Mouse (Mus musculus) limb, embryonic 15.5 days (tissue): ENCODE results near the gene Yy2. TPM values are rescaled to one million over a fixed set of nuclear protein-coding genes. Genes with fewer than 3 reads are reported as not detected.
A peak's percentile ranks its signal among the peaks of the same experiment; 100 is the strongest.

ENCODE experiments used
- ATAC-seq: fragments of 200-750 bp; cut with Nextera tagmentation; 2 replicates; pipeline ENCODE4 v1.8.0; 2017; ENCODE audit warnings: low read depth, moderate TSS enrichment; ENCODE audit not compliant: insufficient number of reproducible peaks, low FRiP score, low TSS enrichment
- H3K27ac ChIP-seq: fragments of 300-500 bp; sonication (generic); 2 replicates; pipeline ENCODE4 v1.5.1; 2015; ENCODE audit warnings: moderate library complexity, mild to moderate bottlenecking, inconsistent platforms
- H3K27me3 ChIP-seq: fragments of 300-500 bp; sonication (generic); 2 replicates; pipeline ENCODE4 v1.6.1; 2015; ENCODE audit warnings: inconsistent platforms
- H3K36me3 ChIP-seq: fragments of 300-500 bp; sonication (generic); 2 replicates; pipeline ENCODE4 v1.6.1; 2015; ENCODE audit warnings: inconsistent platforms
- H3K4me1 ChIP-seq: fragments of 300-500 bp; sonication (generic); 2 replicates; pipeline ENCODE4 v1.6.1; 2015; ENCODE audit warnings: inconsistent platforms
- H3K4me2 ChIP-seq: fragments of 300-500 bp; sonication (generic); 2 replicates; pipeline ENCODE4 v1.6.1; 2015; ENCODE audit warnings: mild to moderate bottlenecking, inconsistent platforms
- H3K4me3 ChIP-seq: fragments of 300-500 bp; sonication (generic); 2 replicates; pipeline ENCODE4 v1.5.1; 2015; ENCODE audit warnings: mild to moderate bottlenecking, inconsistent platforms
- H3K9ac ChIP-seq: fragments of 300-500 bp; sonication (generic); 2 replicates; pipeline ENCODE4 v1.6.1; 2015; ENCODE audit warnings: inconsistent platforms
- H3K9me3 ChIP-seq: fragments of 300-500 bp; sonication (generic); 2 replicates; pipeline ENCODE4 v1.6.1; 2016; ENCODE audit warnings: inconsistent platforms
- WGBS: fragments of 180-500 bp; shearing (Covaris S2); methylation state at CpG from one replicate; pipeline ENCODE4 v1.1.7; 2015; 5-methylcytosine and 5-hydroxymethylcytosine counted together
- polyA plus RNA-seq: library from polyadenylated mRNA; unstranded; fragments of >200 nt; fragmentation: Nextera tagmentation; extraction: Ambion mirVana; gene quantifications from 2 replicates; pipeline ENCODE4 v1.2.1, GENCODE M21; 2015

Yy2 gene
- polyA plus RNA-seq = 1.5 and 3.2 TPM in 2 replicates

DNA sequence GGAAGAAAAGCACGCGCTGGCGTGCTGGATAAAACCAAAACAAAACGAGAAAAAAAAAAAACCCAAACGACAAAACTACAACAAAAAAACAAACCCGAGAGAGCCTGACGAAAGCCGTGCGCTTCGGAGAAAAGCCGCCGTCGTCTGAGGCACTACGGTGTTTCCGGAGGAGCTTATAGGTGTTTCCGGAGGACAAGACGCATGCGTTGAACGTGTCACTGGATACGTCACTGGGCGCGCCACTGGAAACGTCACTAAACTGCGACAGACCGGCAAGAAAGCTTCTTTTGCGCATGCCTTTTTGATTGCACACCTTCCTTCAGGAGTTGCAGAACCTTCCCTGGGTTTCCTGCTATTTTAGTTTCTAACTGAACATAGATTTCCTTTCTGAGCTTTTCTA is at the start of gene Yy2:
Gene Yy2 (minus strand): TSS at position 146 of the 400 bp plus-strand sequence.
- peaks cover 8% of the 10 kb centered on the region for H3K36me3 ChIP-seq
- no peak within 1 kb of the TSS for H3K9ac ChIP-seq
- H3K4me2 ChIP-seq = no peak within 1 kb of the TSS
- H3K9me3 ChIP-seq = no peaks in the 10 kb centered on the region
- no peak within 1 kb of the TSS for H3K4me3 ChIP-seq
- no peaks in the 10 kb centered on the region for H3K27me3 ChIP-seq
- H3K27ac ChIP-seq = no peak within 1 kb of the TSS
- H3K4me1 ChIP-seq = no peaks in the 10 kb centered on the region
- ATAC-seq = no peak
- WGBS = 89% methylated on average over 26 of the region's 26 CpGs

DNA sequence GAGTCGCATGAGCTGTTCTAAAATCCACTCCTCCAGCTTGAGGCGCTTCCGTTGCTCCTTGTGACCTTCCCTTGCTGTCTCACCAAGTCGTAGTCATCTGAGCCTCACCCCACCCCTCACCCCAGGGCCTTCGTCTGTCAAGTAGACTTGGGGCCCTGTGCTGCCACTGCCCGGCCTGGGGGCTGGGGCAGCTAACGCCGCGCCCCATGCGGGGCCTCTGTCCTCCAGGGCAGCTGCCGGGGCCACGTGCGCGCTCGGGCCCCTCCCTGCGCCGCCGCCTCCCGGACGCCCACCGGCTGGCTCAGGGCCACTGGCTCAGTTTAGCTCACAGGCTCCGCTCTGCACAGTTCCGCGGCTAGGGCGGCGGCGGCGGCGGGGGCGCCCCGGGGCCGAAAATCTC is 44.1 kb upstream of the Yy2 start:
- 32% methylated on average over 32 of the region's 32 CpGs for WGBS
- Histone ChIP-seq H3K27me3 (no peaks in the 10 kb centered on the region), H3K27ac (no peak overlapping the region), H3K4me2 (peak overlapping the region; percentile 36), H3K9ac (no peak overlapping the region), H3K4me3 (no peak overlapping the region), H3K4me1 (no peaks in the 10 kb centered on the region), H3K9me3 (no peaks in the 10 kb centered on the region), H3K36me3 (no peaks in the 10 kb centered on the region)
- no peak for ATAC-seq

DNA sequence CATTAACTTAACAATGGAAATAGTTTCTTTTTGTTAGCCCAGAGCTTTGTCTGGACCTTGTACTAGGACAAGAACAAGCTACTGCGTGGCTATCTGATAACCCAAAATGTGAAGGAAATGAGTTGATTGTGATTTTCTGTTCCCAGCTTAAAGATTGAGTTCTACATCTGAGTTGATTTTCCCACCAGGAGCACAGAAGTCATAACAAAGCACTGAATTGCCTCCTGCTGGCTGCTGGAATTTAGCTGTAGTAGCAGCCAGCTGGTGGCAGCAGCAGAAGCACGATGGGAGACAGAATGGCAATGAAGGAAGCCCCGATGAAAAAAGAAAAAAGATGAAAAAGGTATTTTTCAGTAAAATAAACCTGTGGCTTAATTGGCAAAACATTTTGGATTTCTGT is 32.7 kb upstream of the Yy2 start:
- no peak for ATAC-seq
- H3K27ac ChIP-seq = no peak overlapping the region
- H3K9me3 ChIP-seq = no peaks in the 10 kb centered on the region
- no peaks in the 10 kb centered on the region; the same call in 1 of the 2 replicates for H3K4me1 ChIP-seq
- 16% methylated on average over 3 of the region's 3 CpGs for WGBS
- no peak overlapping the region for H3K9ac ChIP-seq
- no peak overlapping the region for H3K4me2 ChIP-seq
- no peak overlapping the region for H3K4me3 ChIP-seq
- H3K36me3 ChIP-seq = no peaks in the 10 kb centered on the region
- H3K27me3 ChIP-seq = no peaks in the 10 kb centered on the region

DNA sequence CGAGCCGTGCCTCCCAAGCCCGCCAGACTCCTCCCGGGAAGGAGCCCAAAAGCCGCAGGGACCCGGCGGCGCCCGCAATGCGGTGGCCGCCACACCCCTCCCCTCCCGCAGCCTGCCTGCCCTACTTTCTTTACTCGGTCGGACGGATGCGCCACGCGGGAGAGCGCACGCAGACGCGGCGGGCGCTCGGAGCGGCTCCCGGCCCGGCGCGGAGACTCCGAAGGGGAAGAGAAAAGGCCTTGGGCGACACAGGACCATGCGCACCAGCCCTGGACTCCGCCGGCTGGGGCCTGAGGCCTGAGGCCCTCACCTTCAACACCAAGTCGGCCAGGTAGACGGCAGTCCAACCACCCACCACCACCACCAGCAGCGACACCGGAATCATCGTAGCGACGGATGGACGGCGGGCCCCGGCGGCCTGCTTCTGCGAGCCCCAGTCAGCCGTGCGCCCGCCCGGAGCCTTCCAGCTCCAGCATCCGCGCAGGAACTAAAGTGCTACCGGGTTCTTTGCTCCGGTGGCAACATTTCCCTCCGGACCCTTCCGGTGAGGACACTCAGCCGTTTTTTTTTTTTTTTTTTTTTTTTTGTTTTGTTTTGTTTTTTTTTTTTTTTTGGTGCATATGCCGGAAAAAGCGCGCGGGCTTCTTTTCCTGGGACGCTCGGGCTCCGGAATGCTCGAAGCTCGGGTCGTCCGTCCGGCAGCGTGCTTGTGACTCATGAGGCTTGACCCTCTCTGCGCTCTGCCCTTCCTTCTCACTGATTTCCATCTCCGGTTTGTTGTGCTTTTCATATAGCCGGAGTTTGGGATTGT is 29.6 kb upstream of the Yy2 start, which contains the start of gene Mbtps2:
Gene Mbtps2 (minus strand): TSS at position 530 of the 811 bp plus-strand sequence.
- Histone ChIP-seq H3K9me3 (no peaks in the 10 kb centered on the region), H3K27me3 (no peaks in the 10 kb centered on the region), H3K9ac (peak within 1 kb of the TSS; percentile 66), H3K27ac (peak within 1 kb of the TSS; percentile 91), H3K4me1 (no peaks in the 10 kb centered on the region; the same call in 1 of the 2 replicates), H3K4me2 (peak within 1 kb of the TSS; percentile 36), H3K4me3 (peak within 1 kb of the TSS; percentile 59), H3K36me3 (no peaks in the 10 kb centered on the region)
- WGBS = 17% methylated on average over 71 of the region's 74 CpGs
- ATAC-seq = peak; percentile 77

DNA sequence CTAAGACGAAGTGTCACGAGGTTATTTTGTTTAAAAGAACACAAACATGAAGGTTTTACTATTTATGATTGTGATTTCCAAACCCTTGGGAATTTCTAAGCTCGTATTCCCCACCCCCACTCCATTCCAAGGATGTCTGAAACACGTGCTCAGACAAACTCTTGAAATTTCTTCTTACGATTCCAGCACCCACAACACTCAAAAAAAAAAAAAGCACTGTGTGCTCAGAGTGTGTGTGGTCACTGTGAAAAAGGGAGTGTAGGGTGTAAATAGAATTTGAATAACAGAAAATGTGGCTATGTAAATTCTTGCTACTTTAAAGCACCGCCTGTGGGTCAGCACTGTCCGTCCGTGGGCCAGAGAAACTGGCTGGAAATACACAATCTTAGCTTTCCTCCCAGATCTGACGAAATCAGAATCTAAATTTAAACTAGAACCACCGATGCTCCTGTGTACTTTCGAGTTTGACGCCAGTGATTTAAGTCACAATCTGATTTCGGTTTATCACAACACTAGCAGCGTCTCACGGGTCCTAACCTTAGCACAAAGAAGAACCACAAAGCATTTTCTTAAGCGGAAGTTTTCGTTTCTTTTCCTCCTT is 28.9 kb upstream of the Yy2 start:
- ATAC-seq = no peak
- H3K4me2 ChIP-seq = peak overlapping the region; percentile 36
- 20% methylated on average over 17 of the region's 17 CpGs for WGBS
- peak overlapping the region; percentile 66 for H3K9ac ChIP-seq
- no peaks in the 10 kb centered on the region for H3K27me3 ChIP-seq
- peak overlapping the region; percentile 91 for H3K27ac ChIP-seq
- peak overlapping the region; percentile 59 for H3K4me3 ChIP-seq
- H3K9me3 ChIP-seq = no peaks in the 10 kb centered on the region
- no peaks in the 10 kb centered on the region for H3K36me3 ChIP-seq
- H3K4me1 ChIP-seq = no peaks in the 10 kb centered on the region; the same call in 1 of the 2 replicates

DNA sequence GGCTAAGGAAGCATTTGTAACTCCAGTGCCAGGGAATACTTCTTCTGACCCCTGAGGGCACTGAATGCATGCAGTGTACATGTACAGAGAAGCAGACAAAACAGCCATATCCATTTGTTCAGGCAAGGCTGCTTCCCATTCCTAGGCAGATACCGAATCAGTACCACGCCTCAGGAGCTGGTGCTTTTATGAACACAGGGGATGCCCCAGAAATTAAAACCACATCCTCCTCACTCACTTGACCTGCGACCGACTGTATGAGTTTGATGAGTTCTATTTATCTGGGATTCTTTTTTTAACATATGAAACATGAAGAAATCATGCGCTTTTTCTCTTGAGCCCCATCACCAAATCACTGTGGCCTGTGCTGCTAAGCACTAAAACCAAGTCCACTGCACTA is 28.0 kb upstream of the Yy2 start:
- Histone ChIP-seq H3K4me1 (no peaks in the 10 kb centered on the region; the same call in 1 of the 2 replicates), H3K4me2 (peak overlapping the region; percentile 36; the same call in 1 of the 2 replicates), H3K27ac (no peak overlapping the region), H3K36me3 (no peaks in the 10 kb centered on the region), H3K27me3 (no peaks in the 10 kb centered on the region), H3K9me3 (no peaks in the 10 kb centered on the region), H3K9ac (no peak overlapping the region), H3K4me3 (peak overlapping the region; percentile 59)
- 73% methylated on average over 5 of the region's 5 CpGs for WGBS
- ATAC-seq = no peak

DNA sequence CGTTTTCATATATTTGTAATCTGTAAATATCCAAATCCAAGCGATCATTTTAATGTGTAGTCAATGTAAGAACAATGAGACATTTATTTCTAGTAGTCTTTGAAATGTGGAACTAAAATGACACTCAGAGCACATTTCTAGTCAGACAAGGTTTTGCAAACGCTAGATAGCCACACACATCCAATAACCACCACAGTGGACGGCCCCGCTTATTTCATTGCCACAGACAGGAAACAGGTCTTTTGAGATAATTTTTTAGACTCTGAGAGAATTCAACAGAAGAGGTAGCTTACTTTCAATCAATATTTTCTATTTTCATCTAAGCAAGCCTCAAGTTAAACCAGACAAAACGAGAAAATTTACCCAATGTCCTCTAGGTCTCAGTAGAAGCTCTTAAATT is 27.1 kb upstream of the Yy2 start:
- no peaks in the 10 kb centered on the region; the same call in 1 of the 2 replicates for H3K4me1 ChIP-seq
- H3K4me2 ChIP-seq = no peak overlapping the region
- no peak overlapping the region for H3K9ac ChIP-seq
- H3K4me3 ChIP-seq = no peak overlapping the region
- no peaks in the 10 kb centered on the region for H3K9me3 ChIP-seq
- no peaks in the 10 kb centered on the region for H3K27me3 ChIP-seq
- no peak for ATAC-seq
- H3K36me3 ChIP-seq = no peaks in the 10 kb centered on the region
- 86% methylated on average over 6 of the region's 6 CpGs for WGBS
- no peak overlapping the region for H3K27ac ChIP-seq

DNA sequence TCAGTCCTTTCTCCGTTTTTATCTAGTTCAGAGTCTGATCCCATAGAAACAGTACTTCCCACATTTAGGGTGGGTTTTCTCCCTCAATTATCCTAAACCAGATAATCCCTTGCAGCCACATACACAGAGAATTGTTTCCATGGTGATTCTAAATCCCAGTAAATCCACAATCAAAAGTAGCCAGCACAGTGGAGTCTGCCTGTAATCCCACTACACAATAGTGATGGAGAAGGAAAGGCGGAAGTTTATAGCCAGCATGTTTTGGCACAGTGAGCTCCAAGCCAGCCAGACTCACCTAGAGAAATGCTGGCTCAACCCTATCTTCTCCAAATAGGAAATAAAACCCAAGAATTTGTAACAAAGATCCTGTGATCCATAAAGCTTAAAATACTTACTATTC is 25.8 kb upstream of the Yy2 start:
- no peak for ATAC-seq
- Histone ChIP-seq H3K4me1 (no peaks in the 10 kb centered on the region; the same call in 1 of the 2 replicates), H3K36me3 (0 out of 2 replicates have a peak, but pooled peaks cover 5% of the 10 kb centered on the region), H3K27me3 (no peaks in the 10 kb centered on the region), H3K4me2 (no peak overlapping the region), H3K4me3 (no peak overlapping the region), H3K9ac (no peak overlapping the region), H3K9me3 (no peaks in the 10 kb centered on the region), H3K27ac (no peak overlapping the region)
- WGBS = 76% methylated on average over 2 of the region's 2 CpGs

DNA sequence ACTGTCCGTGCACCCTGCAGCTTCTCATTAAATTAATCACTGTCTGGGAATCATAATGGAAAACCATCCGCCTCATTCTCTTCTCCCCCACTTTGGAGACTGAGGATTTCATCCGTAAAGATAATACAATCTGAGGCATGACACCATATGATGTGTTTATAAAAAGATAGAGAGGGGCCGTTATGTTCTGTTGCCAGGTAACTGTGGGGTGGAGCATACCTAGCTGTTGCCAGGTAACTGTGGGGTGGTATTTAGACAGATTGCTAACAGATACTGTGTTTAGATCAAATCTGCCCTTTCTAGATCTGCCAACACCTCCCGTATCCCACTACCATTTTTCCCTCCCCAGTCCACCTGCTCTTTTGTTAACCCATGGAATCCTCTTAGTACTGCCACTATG is 18.2 kb upstream of the Yy2 start:
- ATAC-seq = no peak
- no peaks in the 10 kb centered on the region for H3K4me1 ChIP-seq
- H3K9ac ChIP-seq = no peak overlapping the region
- 78% methylated on average over 5 of the region's 5 CpGs for WGBS
- no peak overlapping the region for H3K4me3 ChIP-seq
- H3K4me2 ChIP-seq = no peak overlapping the region
- no peaks in the 10 kb centered on the region for H3K9me3 ChIP-seq
- H3K36me3 ChIP-seq = 0 out of 2 replicates have a peak, but pooled peaks cover 5% of the 10 kb centered on the region
- no peak overlapping the region for H3K27ac ChIP-seq
- no peaks in the 10 kb centered on the region for H3K27me3 ChIP-seq

DNA sequence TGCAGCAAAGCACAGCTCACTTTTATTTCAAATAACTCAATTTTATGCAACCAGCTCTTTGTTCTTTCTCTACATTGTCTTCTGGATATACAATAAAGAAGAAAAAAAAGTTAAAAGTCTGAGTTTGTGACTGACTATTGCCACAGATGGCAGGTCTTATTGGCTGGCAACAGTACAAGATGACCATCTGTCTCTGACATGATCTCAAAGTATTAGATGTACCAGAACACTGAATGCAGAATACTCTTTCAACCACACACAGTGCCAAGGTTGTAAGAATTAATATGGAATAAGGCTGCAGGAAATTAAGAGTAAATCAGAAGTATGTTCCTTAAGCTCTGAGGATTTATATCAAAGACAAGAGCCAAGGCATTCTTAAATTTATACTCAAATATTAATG is 17.6 kb upstream of the Yy2 start:
- Histone ChIP-seq H3K27ac (no peak overlapping the region), H3K9me3 (no peaks in the 10 kb centered on the region), H3K36me3 (0 out of 2 replicates have a peak, but pooled peaks cover 5% of the 10 kb centered on the region), H3K4me3 (no peak overlapping the region), H3K9ac (no peak overlapping the region), H3K4me1 (no peaks in the 10 kb centered on the region), H3K4me2 (no peak overlapping the region), H3K27me3 (no peaks in the 10 kb centered on the region)
- ATAC-seq = no peak

DNA sequence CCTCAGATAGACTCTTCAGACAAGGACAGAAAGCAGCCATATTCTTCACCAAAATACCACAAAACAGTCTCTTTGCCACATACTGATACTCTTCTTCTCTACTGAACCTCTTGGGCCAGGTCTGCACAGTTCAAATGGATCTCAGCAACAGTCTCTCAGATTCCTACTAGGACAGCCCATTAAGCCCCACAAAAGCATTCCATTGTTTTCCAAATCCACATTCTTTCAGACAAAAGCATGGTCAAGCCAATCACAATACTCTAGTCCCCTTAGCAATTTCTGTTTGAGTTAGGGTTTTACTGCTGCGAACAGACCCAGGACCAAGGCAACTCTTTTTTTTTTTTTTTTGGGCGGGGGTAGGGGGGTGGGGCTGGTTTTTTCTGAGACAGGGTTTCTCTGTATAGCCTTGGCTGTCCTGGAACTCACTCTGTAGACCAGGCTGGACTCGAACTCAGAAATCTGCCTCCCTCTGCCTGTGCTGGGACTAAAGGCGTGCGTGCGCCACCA is 10.4 kb upstream of the Yy2 start:
- Histone ChIP-seq H3K4me3 (no peak overlapping the region), H3K9ac (no peak overlapping the region), H3K36me3 (0 out of 2 replicates have a peak, but pooled peaks cover 4% of the 10 kb centered on the region), H3K9me3 (no peaks in the 10 kb centered on the region), H3K27me3 (no peaks in the 10 kb centered on the region), H3K27ac (no peak overlapping the region), H3K4me2 (no peak overlapping the region), H3K4me1 (no peaks in the 10 kb centered on the region)
- no peak for ATAC-seq
- WGBS = 81% methylated on average over 6 of the region's 6 CpGs

DNA sequence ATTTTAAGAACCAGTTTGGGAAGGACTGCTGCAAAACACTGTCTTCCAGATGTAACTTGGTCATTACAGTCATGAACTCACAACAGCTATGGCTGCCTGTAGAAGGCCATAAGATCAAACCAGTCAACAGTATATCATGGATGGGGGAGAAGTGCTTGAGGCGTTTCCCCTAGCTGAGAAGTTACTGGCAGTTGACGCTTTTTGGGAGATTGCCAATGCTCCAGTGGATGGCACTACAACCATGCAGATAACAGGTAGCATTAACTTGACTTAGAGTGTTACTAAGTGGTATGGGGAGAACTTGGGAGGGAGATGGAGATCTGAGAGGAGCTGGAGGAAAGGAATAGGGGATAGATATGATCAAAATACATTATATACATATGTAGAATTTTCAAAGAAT is 5.9 kb upstream of the Yy2 start:
- Histone ChIP-seq H3K27ac (no peak overlapping the region), H3K4me3 (no peak overlapping the region), H3K27me3 (no peaks in the 10 kb centered on the region), H3K4me1 (no peaks in the 10 kb centered on the region), H3K9me3 (no peaks in the 10 kb centered on the region), H3K9ac (no peak overlapping the region), H3K36me3 (0 out of 2 replicates have a peak, but pooled peaks cover 4% of the 10 kb centered on the region), H3K4me2 (no peak overlapping the region)
- 79% methylated on average over 2 of the region's 2 CpGs for WGBS
- ATAC-seq = no peak
